Mouse (Mus musculus): ENCODE results near the gene Nprl3.
"Not testable (repeated sequence)": the region's sequence is repeated elsewhere in the genome, so short reads cannot be mapped to it uniquely, and the experiment has no call there.

Gene Nprl3

DNA sequence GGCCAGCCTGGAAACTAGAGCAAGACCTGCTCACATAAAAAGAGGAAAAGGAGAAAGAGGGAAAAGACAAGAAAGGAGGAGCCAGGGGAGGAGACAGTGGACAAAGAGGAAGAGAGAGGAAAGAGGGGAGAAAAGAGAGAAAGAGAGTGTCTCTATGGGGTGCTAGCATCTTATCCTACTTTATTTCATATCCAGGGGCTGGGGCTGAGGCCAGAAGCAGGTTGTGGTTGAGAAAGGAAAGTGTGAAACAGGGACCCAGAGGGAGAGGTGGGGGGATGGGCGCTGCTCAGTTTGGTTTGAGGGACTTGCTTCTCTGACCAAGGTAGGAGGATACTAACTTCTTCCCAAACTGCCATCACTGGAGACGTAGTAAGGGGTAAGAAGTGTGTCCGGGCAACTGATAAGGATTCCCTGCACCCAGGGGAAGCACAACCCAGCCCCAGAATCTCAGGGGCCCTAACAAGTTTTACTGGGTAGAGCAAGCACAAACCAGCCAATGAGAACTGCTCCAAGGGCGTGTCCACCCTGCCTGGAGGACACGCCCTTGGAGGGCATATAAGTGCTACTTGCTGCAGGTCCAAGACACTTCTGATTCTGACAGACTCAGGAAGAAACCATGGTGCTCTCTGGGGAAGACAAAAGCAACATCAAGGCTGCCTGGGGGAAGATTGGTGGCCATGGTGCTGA, 15.7 kb upstream of the Nprl3 start, which contains the start of gene Hba-a1:
TSS of gene Hba-a1 (plus strand) at position 421 of the 687 bp plus-strand sequence.
- not testable (repeated sequence) for DNase-seq

DNA sequence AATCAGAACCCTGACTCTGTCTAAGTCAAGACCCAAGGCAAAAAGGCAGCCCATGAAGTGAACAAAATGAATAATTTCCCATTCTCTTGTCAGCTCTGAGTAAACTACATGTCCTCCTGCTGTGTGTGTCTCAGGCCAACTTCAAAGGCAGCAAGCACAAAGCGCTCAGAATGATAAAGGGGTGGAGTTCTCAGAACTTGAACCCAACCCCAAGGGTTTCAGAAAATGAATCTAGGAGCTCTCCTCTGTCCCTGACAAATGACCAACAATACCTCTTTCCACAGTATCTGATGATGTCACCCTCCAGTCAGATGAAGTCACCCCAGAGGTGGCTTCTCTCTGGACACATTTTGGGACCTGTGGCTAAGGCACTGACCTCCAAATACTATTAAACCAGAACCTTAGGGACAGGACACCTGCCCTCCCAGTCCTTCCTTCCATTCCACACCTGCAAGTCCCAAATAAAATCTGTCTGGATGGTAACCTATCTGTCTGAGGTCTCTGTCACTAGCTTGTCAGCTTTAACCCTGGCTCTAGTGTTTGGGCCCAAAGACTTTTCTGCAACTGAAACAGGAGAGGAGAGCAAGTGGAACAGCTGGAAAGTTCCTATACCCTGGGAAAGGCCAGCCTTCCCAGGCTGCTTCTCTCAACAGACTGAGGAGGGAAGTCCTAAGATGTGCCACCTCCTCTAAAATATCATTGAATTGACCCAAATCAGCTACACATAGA, 14.1 kb upstream of the Nprl3 start:
- no peak for DNase-seq

GRCm38 (mm10) chr11:32280646-32281045, 13.1 kb upstream of the Nprl3 start:
- DNase-seq, result no peak

GRCm38 (mm10) chr11:32278458-32278957, 11.0 kb upstream of the Nprl3 start:
- no peak for DNase-seq

GRCm38 (mm10) chr11:32277736-32278457, 10.4 kb upstream of the Nprl3 start:
- DNase-seq, result no peak

GRCm38 (mm10) chr11:32276347-32276746, 8.8 kb upstream of the Nprl3 start, which contains the start of gene Hba-x:
Hba-x (plus strand) TSS chr11:32276400.
- no peak for DNase-seq

GRCm38 (mm10) chr11:32271178-32271577, 3.7 kb upstream of the Nprl3 start:
- no peak for DNase-seq

GRCm38 (mm10) chr11:32268952-32269351, 1.4 kb upstream of the Nprl3 start:
- no peak for DNase-seq

DNA sequence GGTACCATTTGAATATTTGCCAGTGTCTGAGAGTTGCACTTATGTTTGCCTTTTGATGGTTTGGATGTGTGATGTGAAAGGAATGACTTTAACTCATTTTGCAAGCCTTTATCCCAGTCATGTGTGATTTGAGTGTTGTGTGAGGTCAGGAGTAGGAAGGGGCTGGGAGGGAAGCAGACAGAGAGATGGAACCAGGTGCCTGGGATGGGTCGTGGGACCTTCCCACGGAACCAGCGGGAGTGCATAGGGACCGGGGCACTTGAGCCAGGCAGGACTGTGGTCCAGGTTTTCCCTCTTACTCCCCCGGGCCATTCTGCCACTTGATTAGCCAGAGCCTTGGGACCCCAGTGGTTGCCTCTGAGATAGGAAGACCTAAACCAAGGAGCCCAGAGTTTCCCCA, 457 bp upstream of the Nprl3 start:
- DNase-seq, result no peak

GRCm38 (mm10) chr11:32266776-32267175, 731 bp downstream of the Nprl3 start:
- no peak for DNase-seq

DNA sequence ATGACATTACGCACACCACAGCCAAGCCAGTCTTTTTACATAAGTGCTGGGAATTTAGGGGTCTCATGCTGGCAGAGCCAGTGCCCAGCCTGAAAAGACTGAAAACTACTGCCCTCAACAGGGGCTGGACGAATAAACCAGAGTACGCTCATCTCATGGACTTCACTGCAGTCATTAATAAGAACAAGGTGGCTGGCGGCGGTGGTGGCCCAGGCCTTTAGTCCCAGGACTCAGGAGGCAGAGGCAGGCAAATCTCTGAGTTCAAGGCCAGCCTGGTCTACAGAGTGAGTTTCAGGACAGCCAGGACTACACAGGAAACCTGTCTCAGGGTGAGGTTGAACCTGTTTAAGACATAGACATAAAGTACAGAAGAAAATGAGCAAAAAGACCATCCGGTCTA, 1.3 kb downstream of the Nprl3 start:
- DNase-seq, result no peak

DNA sequence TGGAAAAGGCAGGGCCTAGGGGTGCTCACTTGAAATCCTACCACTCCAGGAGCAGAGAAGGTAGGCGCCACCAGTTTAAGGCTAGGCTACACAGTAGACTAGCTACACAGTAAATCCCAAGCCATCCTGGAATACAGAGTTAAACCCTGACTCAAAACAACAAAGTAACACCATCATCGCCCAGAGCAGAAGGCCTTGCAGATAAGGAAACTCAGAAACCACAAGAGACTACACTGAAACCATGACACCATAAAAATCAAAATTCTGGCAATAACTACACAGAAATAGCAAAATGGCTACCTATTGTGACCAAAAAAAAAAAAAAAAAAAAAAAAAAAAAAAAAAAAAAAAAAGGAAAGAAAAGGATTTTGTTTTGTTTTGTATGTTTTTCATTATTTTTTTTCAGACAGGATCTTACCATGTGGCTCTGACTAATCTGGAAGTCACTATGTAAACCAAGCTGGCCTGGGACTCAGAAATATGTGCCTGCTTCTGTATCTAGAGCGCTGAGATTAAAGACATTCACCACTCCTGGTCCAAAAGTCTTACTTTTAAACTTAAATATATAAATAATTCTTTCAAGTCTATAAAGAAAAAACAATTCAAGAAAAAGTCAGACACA, 2.3 kb downstream of the Nprl3 start:
- DNase-seq, result no peak

- no peak for DNase-seq
Observed at GRCm38 (mm10) chr11:32262674-32263415, 4.7 kb downstream of the Nprl3 start.

DNA sequence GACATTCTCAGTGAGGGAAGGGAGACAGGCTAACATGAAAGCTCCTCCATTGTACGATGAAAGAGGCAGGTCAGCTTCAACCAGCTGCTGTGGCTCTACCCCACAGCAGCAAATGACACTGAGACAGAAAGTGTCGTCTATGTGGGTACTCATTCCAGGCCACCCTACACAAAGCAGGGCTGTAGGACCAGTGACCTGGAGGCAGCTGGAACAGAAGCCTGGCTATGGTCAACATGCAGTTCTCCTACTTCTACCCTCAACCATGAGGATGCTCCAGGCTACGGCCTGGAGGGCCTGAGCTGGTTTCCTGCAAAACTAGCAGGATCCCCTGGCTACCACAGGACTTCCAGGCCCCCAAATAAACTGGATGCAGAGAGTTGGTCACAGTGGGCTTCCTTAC, 10.9 kb downstream of the Nprl3 start:
- DNase-seq, result no peak

- DNase-seq, result no peak
Observed at GRCm38 (mm10) chr11:32256146-32256545, 11.4 kb downstream of the Nprl3 start.

DNA sequence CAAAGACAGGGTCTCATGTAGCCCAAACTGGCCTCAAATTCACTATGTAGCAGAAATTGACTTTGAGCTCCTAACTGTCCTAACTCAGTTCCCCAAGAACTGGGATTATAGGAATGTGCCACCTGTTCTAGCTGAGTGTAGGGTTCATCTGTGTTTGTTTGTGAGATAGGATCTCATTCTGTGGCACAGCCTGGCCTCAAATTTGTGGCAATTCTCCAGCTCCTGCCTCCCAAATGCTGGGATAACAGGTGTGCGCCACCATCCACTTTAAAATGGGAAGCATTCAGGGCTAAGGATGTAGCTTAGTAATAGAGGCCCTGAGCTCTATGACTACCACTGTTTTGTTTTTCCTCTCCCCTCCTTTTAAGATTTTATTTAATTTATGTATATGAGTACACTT, 14.4 kb downstream of the Nprl3 start:
- DNase-seq, result no peak

DNA sequence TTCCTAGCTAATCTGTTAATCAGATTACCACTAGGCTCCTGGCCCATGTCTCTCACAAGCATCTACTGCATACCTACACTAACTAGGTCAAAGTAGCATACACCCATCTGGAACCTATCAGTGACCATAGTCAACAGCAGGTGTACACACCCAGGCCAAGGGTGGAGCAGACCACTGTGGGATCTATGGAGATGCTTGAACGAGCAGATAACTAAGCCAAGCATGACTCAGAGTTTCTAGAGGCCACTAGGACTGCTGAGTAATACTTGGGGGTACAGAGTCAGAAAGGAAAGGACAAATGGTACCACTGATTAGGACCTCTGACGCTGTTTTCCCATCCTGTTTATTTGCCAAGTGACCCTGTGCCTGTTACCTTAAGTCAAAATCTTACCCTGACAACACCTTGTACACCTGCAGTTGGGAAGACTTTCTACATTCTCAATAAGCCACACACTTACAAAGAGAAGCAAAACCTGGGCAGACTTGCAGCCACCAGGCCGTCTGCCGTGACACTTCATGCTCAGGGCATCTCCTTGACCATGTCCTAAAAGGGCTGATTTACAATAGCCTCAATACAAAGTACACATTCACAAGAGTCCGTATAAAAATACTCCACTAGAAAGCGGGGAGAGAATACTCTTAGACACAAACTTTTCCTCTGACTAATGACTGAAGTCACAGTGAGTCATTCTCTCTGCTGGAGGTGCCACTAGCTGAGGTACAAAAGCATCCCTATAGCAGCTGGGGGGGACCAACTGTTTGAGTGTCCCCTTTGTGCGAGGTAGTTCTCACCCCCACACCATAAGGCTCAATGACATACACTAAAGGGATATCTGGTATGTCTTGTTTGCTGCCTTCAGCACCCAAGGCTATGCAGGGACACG, 16.4 kb downstream of the Nprl3 start:
- no peak for DNase-seq

DNA sequence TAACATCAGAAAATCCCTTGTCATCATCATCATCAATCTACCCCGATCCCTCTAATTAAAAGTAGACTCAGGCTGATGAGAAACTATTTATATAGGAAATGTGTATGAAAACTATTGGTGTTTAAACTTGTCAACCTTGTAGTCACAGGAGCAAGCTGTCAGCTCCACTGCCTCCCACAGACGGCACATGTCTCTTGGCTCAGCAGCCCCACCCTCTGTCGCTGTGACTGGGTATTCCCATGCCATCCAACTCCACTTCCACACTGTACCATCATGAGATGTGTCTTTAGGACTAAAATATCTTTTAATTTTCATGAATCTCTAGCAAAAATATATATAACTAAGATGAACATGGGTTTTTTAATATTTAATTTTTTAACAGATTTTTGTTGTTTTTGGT, 19.2 kb downstream of the Nprl3 start:
- DNase-seq, result no peak

- DNase-seq, result no peak
Observed at GRCm38 (mm10) chr11:32247068-32247467, 20.4 kb downstream of the Nprl3 start.

DNA sequence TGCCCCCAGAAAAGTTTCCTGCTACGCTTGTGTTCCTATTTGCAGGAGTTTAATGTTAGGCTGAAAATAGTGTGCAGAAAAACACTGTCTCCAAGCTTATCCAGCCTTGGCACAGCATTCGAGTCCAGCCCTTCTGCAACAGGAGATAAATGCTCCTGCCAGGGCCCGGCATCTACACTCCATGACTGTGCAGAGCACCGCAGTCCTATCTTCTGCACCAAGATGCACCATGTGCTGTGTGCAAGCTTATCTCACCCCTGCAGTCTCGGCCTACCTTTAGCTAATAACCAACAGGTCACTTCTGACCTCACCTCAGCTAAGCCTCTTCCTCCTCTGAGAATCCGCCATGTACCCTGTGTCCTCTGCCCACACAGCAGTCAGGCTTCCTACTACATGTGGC, 21.9 kb downstream of the Nprl3 start:
- DNase-seq, result no peak

- no peak for DNase-seq
Observed at GRCm38 (mm10) chr11:32244617-32245016, 22.9 kb downstream of the Nprl3 start.

All from kidney, adult 8-10 months (tissue).